In the genomic region with DNA sequence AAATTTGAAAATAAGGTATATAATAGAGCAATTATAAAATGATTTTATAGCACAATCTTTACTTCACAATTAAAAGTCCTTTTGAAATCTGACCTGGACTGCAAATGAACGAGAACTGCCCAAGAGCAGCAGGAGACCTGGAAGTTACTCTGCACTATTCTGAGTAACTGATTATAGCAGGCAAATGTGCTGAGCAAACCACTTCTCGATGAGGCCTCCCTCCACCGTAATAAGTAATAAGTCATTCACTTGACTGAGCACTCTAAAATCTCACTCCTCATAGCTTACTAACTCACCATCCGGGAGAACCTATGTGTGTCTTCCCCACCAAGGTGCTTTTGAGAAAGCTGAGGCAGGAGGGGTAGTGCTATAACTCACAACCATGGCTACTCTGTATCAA, we compare ENCODE assay signal across 26 mouse cellular contexts. TPM values are rescaled to one million over a fixed set of nuclear protein-coding genes. Genes with fewer than 3 reads are reported as not detected.
DNase-seq lines count a peak whose midpoint lies in the region; ATAC-seq and TF ChIP-seq lines count a peak whose summit lies in the region.
"Had no signal": no experiment of that assay in that cellular context is flagged by ENCODE, and none has a peak within 500 bp of the region (broad histone marks: within the 10 kb centered on the region; RNA-seq: fewer than 3 reads in every experiment).

No protein-coding gene starts in this region.

- H3K36me3 ChIP-seq in lung, embryonic 16.5 days (ENCODE audit: control insufficient read depth, insufficient read depth, low read length): no peaks in the 10 kb centered on the region
- H3K36me3 ChIP-seq in intestine, postnatal 0 days (ENCODE audit: control insufficient read depth, insufficient read depth): no peaks in the 10 kb centered on the region
- no peaks in the 10 kb centered on the region for H3K36me3 ChIP-seq in kidney, embryonic 15.5 days
- H3K36me3 ChIP-seq: embryonic facial prominence, embryonic 13.5 days; hindbrain, embryonic 10.5 days; hindbrain, embryonic 15.5 days; limb, embryonic 13.5 days; midbrain, embryonic 13.5 days; neural tube, embryonic 13.5 days had no signal

- no peak overlapping the region for H3K4me3 ChIP-seq in lung, embryonic 16.5 days (ENCODE audit: low read length)
- H3K4me3 ChIP-seq in intestine, postnatal 0 days (ENCODE audit: low read depth, low read length): 0 out of 2 replicates have a peak overlapping the region, but pooled peaks have one; percentile 10
- H3K4me3 ChIP-seq in kidney, embryonic 15.5 days (replicated peaks): no peak overlapping the region
- H3K4me3 ChIP-seq: embryonic facial prominence, embryonic 13.5 days; hindbrain, embryonic 10.5 days; hindbrain, embryonic 15.5 days; left cerebral cortex, adult 2 months; limb, embryonic 13.5 days; midbrain, embryonic 13.5 days; neural tube, embryonic 13.5 days had no signal

- WGBS in lung, embryonic 16.5 days: 33% methylated on average over 4 of the region's 4 CpGs
- WGBS in intestine, postnatal 0 days: 47% methylated on average over 4 of the region's 4 CpGs
- WGBS in kidney, embryonic 15.5 days: 32% methylated on average over 4 of the region's 4 CpGs

- H3K27me3 ChIP-seq in lung, embryonic 16.5 days (ENCODE audit: control insufficient read depth, insufficient read depth, low read depth, low read length): no peaks in the 10 kb centered on the region
- no peaks in the 10 kb centered on the region for H3K27me3 ChIP-seq in intestine, postnatal 0 days (replicated peaks; ENCODE audit: control insufficient read depth, insufficient read depth, low read length)
- no peaks in the 10 kb centered on the region for H3K27me3 ChIP-seq in kidney, embryonic 15.5 days
- H3K27me3 ChIP-seq: embryonic facial prominence, embryonic 13.5 days; hindbrain, embryonic 15.5 days; limb, embryonic 13.5 days; midbrain, embryonic 13.5 days; neural tube, embryonic 13.5 days had no signal

- H3K9me3 ChIP-seq in lung, embryonic 16.5 days (ENCODE audit: control insufficient read depth, low read length): no peaks in the 10 kb centered on the region
- H3K9me3 ChIP-seq in intestine, postnatal 0 days (ENCODE audit: control insufficient read depth): no peaks in the 10 kb centered on the region
- H3K9me3 ChIP-seq in kidney, embryonic 15.5 days (replicated peaks): no peaks in the 10 kb centered on the region
- H3K9me3 ChIP-seq: embryonic facial prominence, embryonic 13.5 days; hindbrain, embryonic 10.5 days; hindbrain, embryonic 15.5 days; limb, embryonic 13.5 days; midbrain, embryonic 13.5 days; neural tube, embryonic 13.5 days had no signal

- no peak for TF ChIP-seq CTCF in intestine, postnatal 0 days (IDR thresholded peaks at IDR 0.05; ENCODE audit: low read depth)

- intact Hi-C loops in gastrocnemius, postnatal 36 days (cut with DNase I): no loop called here

- peak overlapping the region; percentile 8 for H3K4me2 ChIP-seq in lung, embryonic 16.5 days (ENCODE audit: low read depth, low read length)
- H3K4me2 ChIP-seq in intestine, postnatal 0 days (replicated peaks; ENCODE audit: low read depth): peak overlapping the region; percentile 68
- peak overlapping the region; percentile 27 for H3K4me2 ChIP-seq in kidney, embryonic 15.5 days
- H3K4me2 ChIP-seq: embryonic facial prominence, embryonic 13.5 days; hindbrain, embryonic 15.5 days; limb, embryonic 13.5 days; liver, embryonic 11.5 days; midbrain, embryonic 13.5 days; neural tube, embryonic 13.5 days had no signal

- peaks cover 8% of the 10 kb centered on the region for H3K4me1 ChIP-seq in lung, embryonic 16.5 days (replicated peaks; ENCODE audit: control insufficient read depth, insufficient read depth, low read length)
- H3K4me1 ChIP-seq in intestine, postnatal 0 days (replicated peaks; ENCODE audit: control insufficient read depth, insufficient read depth, low read length): no peaks in the 10 kb centered on the region; the same call in 1 of the 2 replicates
- peaks cover 30% of the 10 kb centered on the region for H3K4me1 ChIP-seq in kidney, embryonic 15.5 days
- H3K4me1 ChIP-seq: hindbrain, embryonic 10.5 days; hindbrain, embryonic 15.5 days; neural tube, embryonic 13.5 days had no signal

- no peak overlapping the region for H3K9ac ChIP-seq in lung, embryonic 16.5 days (ENCODE audit: low read length)
- no peak overlapping the region for H3K9ac ChIP-seq in intestine, postnatal 0 days (ENCODE audit: low read depth, low read length)
- no peak overlapping the region for H3K9ac ChIP-seq in kidney, embryonic 15.5 days
- H3K9ac ChIP-seq: embryonic facial prominence, embryonic 13.5 days; forebrain, postnatal 0 days; hindbrain, embryonic 15.5 days; limb, embryonic 13.5 days; midbrain, embryonic 13.5 days; neural tube, embryonic 13.5 days had no signal

- no peak overlapping the region for H3K27ac ChIP-seq in lung, embryonic 16.5 days (ENCODE audit: low read length)
- no peak overlapping the region for H3K27ac ChIP-seq in intestine, postnatal 0 days (ENCODE audit: low read depth, low read length)
- peak overlapping the region; percentile 45 for H3K27ac ChIP-seq in kidney, embryonic 15.5 days
- H3K27ac ChIP-seq: embryonic facial prominence, embryonic 13.5 days; hindbrain, embryonic 10.5 days; hindbrain, embryonic 15.5 days; left cerebral cortex, adult 2 months; limb, embryonic 13.5 days; macrophage; midbrain, embryonic 13.5 days; neural tube, embryonic 13.5 days had no signal

- no peak for ATAC-seq in lung, embryonic 16.5 days (ENCODE audit: low read depth)
- no peak; the same call in 1 of the 2 replicates for ATAC-seq in intestine, postnatal 0 days
- no peak; the same call in 1 of the 2 replicates for ATAC-seq in kidney, embryonic 15.5 days (replicated peaks; ENCODE audit: low FRiP score)
- ATAC-seq: forebrain, postnatal 0 days; inflammation-experienced regulatory T-cells, adult 6 months; midbrain, embryonic 13.5 days had no signal

- DNase-seq in lung, adult 18-20 months: no peak
- no peak for DNase-seq in gastrocnemius, postnatal 36 days
- no peak for DNase-seq in yolk sac, embryonic 10.5 days (ENCODE audit: low spot score)
- DNase-seq: adrenal gland, postnatal 25 days; B cell, adult 2 months; cerebellum, adult 18-20 months; cerebellum, postnatal 10 days; forebrain, postnatal 0 days; heart, postnatal 14 days; retina, postnatal 1 day; right cerebral cortex, postnatal 14 days; thymus, postnatal 4 days had no signal

RNA-seq across cellular contexts. Expression of gene Enpep, which starts 4.5 kb away (rescaled TPM):
- polyA plus RNA-seq in lung, embryonic 16.5 days (2015; fragmentation: Nextera tagmentation; extraction: Ambion mirVana): 48.9 and 51.5 TPM in 2 replicates
- polyA plus RNA-seq in intestine, postnatal 0 days (2015; fragmentation: Nextera tagmentation; extraction: Ambion mirVana): 120 and 150 TPM in 2 replicates
- 82.5 and 82.7 TPM in 2 replicates for polyA plus RNA-seq in kidney, embryonic 15.5 days (2015; fragmentation: Nextera tagmentation; extraction: Ambion mirVana)
- total RNA-seq in gastrocnemius, postnatal 36 days (2021): 1 to 10 TPM; 2.6 to 3.2 TPM
- total RNA-seq: common myeloid progenitor, adult 5-6 weeks had no signal
- polyA plus RNA-seq: inflammation-experienced regulatory T-cells, adult 6 months; macrophage had no signal

Comparison
In these comparisons a context has a peak if more than half of its experiments do, and no peak if none do; other contexts are left out.
1. H3K4me2 ChIP-seq: peak in every context shown above with its lines; median percentile 68 in intestine, postnatal 0 days; 27 in kidney, embryonic 15.5 days; 8 in lung, embryonic 16.5 days.